Mouse (Mus musculus): Measurements from ENCODE around the gene Tlr2.

The Tlr2 gene

GRCm38 (mm10) chr3:83828145-83828611 is 13.4 kb downstream of the Tlr2 start:
- DNase-seq (ENCODE audit: low read depth, low spot score), result no peak

DNA sequence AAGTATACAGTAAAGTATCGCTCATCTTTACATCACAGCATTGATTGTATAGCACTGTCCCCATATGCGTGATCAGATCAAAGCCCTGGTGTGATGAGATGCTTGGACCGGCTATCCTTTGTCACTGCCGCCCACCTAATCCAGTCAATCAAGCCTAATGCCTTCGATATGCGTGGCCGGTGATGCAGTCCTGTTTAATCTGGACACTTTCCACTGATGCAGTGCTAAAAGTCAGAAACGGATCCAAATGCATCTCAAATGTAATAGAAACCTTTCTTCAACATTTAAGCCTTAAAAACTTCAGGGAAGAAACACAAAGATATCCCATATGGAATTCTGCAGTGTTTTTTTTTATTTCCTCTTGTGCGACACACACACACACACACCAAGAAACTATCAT is 13.9 kb downstream of the Tlr2 start:
- DNase-seq (ENCODE audit: low read depth, low spot score), result no peak

GRCm38 (mm10) chr3:83823774-83824173 is 17.8 kb downstream of the Tlr2 start:
- no peak for DNase-seq (ENCODE audit: low read depth, low spot score)

GRCm38 (mm10) chr3:83816372-83816925 is 25.1 kb downstream of the Tlr2 start:
- no peak for DNase-seq (ENCODE audit: low read depth, low spot score)

GRCm38 (mm10) chr3:83812863-83813262 is 28.7 kb downstream of the Tlr2 start:
- no peak for DNase-seq (ENCODE audit: low read depth, low spot score)

GRCm38 (mm10) chr3:83811987-83812386 is 29.6 kb downstream of the Tlr2 start:
- no peak for DNase-seq (ENCODE audit: low read depth, low spot score)

DNA sequence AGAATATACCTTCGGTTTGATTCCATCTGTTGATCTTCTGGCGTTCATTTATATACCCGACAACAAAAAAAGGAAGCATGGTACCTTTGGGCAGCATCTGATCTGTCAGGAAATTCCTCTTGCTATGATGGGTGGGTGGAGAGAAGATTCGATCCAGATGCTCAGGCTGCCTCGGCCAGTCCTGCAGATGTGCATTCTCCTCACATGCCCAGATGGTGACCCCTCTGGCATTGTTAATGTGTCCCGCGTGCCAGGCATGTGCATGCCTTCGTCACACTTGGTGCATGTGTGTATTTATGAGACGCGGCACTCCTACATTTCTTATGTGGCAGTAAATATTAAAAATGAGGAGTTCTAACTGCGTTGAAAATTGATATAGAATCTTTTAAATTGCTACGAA is 33.1 kb downstream of the Tlr2 start:
- peak; percentile 71 for DNase-seq (ENCODE audit: low read depth, low spot score)

DNA sequence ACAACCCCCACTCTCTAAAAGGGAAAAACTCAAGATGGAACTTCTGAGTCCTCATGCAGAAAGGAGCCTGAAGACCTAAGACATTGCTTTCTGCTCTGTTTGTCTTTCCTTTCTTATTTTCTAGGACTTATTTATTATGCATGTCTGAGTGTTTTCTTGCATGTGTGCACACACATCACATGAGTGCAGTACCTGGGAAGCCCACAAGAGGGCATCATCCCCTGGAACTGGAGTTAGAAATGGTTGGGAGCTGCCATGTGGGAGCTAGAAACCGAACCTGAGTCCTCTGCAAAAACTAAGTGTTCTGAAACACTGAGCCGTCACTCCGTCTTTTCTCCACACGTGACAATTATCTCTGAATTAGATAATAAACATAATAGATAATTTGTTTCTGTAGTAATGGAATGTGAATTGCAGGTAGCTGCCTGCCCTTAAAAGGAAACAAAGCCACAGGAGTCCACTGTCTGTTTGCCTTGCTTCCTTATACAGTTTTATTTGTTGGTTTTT is 39.9 kb downstream of the Tlr2 start:
- DNase-seq (ENCODE audit: low read depth, low spot score), result no peak

GRCm38 (mm10) chr3:83799486-83799885 is 42.1 kb downstream of the Tlr2 start:
- DNase-seq (ENCODE audit: low read depth, low spot score), result no peak

GRCm38 (mm10) chr3:83797828-83798227 is 43.7 kb downstream of the Tlr2 start:
- DNase-seq (ENCODE audit: low read depth, low spot score), result peak; percentile 78

GRCm38 (mm10) chr3:83797098-83797497 is 44.5 kb downstream of the Tlr2 start:
- no peak for DNase-seq (ENCODE audit: low read depth, low spot score)

GRCm38 (mm10) chr3:83791444-83791843 is 50.1 kb downstream of the Tlr2 start:
- DNase-seq (ENCODE audit: low read depth, low spot score), result no peak

DNA sequence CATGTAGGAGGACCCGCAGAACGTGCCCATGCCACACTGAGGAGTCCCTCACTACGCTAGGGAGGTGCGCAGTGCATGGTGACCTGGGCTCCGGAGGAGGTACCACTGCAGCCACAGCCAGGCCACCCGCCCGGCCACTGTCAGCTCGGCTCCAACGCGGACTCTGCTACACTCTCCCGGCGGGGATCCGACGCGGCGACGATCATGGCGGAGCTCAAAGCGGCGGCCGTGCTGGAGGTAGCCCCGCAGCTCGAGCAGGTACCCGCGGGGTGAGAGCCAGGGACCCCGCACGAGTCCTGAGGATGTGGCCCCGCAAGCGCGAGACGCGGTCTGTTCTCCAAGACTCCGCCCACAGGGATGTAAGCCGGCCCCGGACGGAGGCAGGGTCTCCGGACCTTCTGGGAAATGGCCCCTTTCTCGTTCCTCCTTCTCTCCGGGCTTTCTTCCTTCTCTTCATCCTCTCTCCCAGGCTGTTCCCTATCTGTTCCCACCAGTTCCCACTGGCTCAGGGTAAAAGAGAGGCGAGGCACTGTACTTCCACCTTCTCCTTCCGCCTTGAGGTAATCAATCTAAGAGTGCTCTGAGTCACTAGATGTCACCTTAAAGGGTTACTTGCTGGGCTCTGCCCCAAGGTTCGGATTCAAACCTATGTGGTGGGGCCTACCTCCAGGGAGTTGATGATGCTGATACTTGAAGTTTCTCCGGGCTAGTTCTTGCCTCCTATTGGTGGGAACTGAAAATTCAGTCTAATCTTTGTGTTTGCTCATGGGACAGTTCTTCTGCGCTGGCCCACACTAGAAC is 51.7 kb downstream of the Tlr2 start:
- DNase-seq (ENCODE audit: low read depth, low spot score), result peak; percentile 37

DNA sequence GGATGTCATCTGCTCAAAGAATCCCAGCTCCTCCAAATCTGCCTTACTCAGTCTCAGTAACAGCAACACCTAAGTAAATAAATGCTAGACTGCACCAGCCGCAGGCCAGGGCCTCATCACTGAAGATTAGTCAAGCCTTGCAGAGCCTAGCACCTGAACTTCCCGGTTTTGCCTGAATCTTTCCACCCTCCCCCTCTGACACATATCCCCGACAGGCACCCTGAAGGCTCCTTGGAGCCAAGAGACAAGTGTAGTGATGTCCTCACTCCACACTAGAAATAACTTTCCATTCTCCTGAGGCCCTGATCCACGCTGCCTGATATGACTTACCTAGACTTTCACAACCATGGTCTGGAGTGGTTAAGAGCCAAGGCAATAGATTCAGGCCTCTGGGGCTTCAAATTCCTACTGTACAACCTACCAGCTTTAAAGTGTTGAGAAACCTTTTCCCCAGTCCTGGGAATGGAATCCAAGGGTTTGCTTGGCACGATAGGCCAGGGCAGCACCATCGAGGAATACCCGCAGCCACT is 53.7 kb downstream of the Tlr2 start:
- DNase-seq (ENCODE audit: low read depth, low spot score), result no peak

- no peak for DNase-seq (ENCODE audit: low read depth, low spot score)
These were observed 54.5 kb downstream of the Tlr2 start for GRCm38 (mm10) chr3:83787086-83787485.
